Mouse (Mus musculus) right cerebral cortex, adult 2 months (tissue): ENCODE data around the gene Ccdc28b.

Experiments used
- DNase-seq, 2 experiments: peaks; one replicate each; pipeline ENCODE4 v3.0.0; 2021 to 2022; ENCODE audit warnings: low spot score in 2 of 2

Ccdc28b gene

GRCm38 (mm10) chr4:129623681-129624091, at the start of gene Ccdc28b:
TSS of gene Ccdc28b (minus strand) at chr4:129623947.
- DNase-seq: peak; percentile 68 to 70

GRCm38 (mm10) chr4:129672878-129673449, 49.2 kb upstream of the Ccdc28b start:
- DNase-seq: no peak

GRCm38 (mm10) chr4:129672083-129672877, 48.5 kb upstream of the Ccdc28b start, which contains the start of gene Kpna6:
TSS of gene Kpna6 (minus strand) at chr4:129672767.
- peak; percentile 95 to 96 for DNase-seq

GRCm38 (mm10) chr4:129671491-129672082, 47.8 kb upstream of the Ccdc28b start:
- DNase-seq: peak; percentile 38 to 41

- no peak for DNase-seq
These were observed 38.6 kb upstream of the Ccdc28b start for GRCm38 (mm10) chr4:129662255-129662813.

- DNase-seq: no peak
These were observed 37.8 kb upstream of the Ccdc28b start for GRCm38 (mm10) chr4:129661584-129661983.

GRCm38 (mm10) chr4:129654770-129655169, 31.0 kb upstream of the Ccdc28b start:
- no peak for DNase-seq

GRCm38 (mm10) chr4:129650359-129650758, 26.6 kb upstream of the Ccdc28b start:
- DNase-seq: no peak

- no peak for DNase-seq
These were observed 24.9 kb upstream of the Ccdc28b start for GRCm38 (mm10) chr4:129648656-129649055.

- DNase-seq: peak in 1 of 2 experiments; percentile 23
These were observed 21.5 kb upstream of the Ccdc28b start for GRCm38 (mm10) chr4:129645204-129645603.

GRCm38 (mm10) chr4:129641756-129642155, 18.0 kb upstream of the Ccdc28b start:
- no peak for DNase-seq

- DNase-seq: peak; percentile 98
These were observed 17.1 kb upstream of the Ccdc28b start, which contains the start of gene Txlna for GRCm38 (mm10) chr4:129640638-129641467. TSS of gene Txlna (minus strand) at chr4:129641065.

- no peak for DNase-seq
These were observed 16.4 kb upstream of the Ccdc28b start for GRCm38 (mm10) chr4:129640101-129640637.

GRCm38 (mm10) chr4:129639221-129639620, 15.5 kb upstream of the Ccdc28b start:
- DNase-seq: no peak

- no peak for DNase-seq
These were observed 10.1 kb upstream of the Ccdc28b start for GRCm38 (mm10) chr4:129633852-129634251.

GRCm38 (mm10) chr4:129631867-129632266, 8.1 kb upstream of the Ccdc28b start:
- DNase-seq: no peak

GRCm38 (mm10) chr4:129630944-129631343, 7.2 kb upstream of the Ccdc28b start:
- no peak for DNase-seq

- DNase-seq: no peak
These were observed 2.3 kb upstream of the Ccdc28b start for GRCm38 (mm10) chr4:129626035-129626434.

GRCm38 (mm10) chr4:129625496-129625895, 1.7 kb upstream of the Ccdc28b start:
- DNase-seq: no peak

GRCm38 (mm10) chr4:129625029-129625370, 1.3 kb upstream of the Ccdc28b start:
- peak; percentile 60 to 69 for DNase-seq
